Mouse (Mus musculus): ENCODE measurements around the gene Cox6b2. TPM values are rescaled to one million over a fixed set of nuclear protein-coding genes. Genes with fewer than 3 reads are reported as not detected.

Gene Cox6b2
- polyA plus RNA-seq (2015; fragmentation: Nextera tagmentation; extraction: Ambion mirVana), result 64.8 and 72.7 TPM in 2 replicates

GRCm38 (mm10) chr7:4752821-4753570 lies at the start of gene Cox6b2:
Cox6b2 (minus strand) TSS chr7:4753094.

GRCm38 (mm10) chr7:4792278-4793212 lies 39.7 kb upstream of the Cox6b2 start, which contains the start of gene Rpl28:
Rpl28 (plus strand) TSS chr7:4792874.

GRCm38 (mm10) chr7:4789436-4789935 lies 36.6 kb upstream of the Cox6b2 start, which contains the start of gene Tmem238:
Tmem238 (minus strand) TSS chr7:4789656.

GRCm38 (mm10) chr7:4782759-4783158 lies 29.9 kb upstream of the Cox6b2 start, which contains the start of the genes Il11 and Tmem190:
Il11 (minus strand) TSS chr7:4782859.
Tmem190 (plus strand) TSS chr7:4782937.

GRCm38 (mm10) chr7:4771202-4771601 lies 18.3 kb upstream of the Cox6b2 start, which contains the start of gene Fam71e2:
Fam71e2 (minus strand) TSS chr7:4771302.

GRCm38 (mm10) chr7:4739544-4740275 lies 13.2 kb downstream of the Cox6b2 start, which contains the start of gene Kmt5c:
Kmt5c (plus strand) TSS chr7:4740115.

GRCm38 (mm10) chr7:4725169-4725568 lies 27.7 kb downstream of the Cox6b2 start, which contains the start of gene Tmem150b:
Tmem150b (minus strand) TSS chr7:4725249.

Other genes with a start within 250 kb of the Cox6b2 start
- 1.9 and 3.6 TPM in 2 replicates for gene Tnnt1, start 236.7 kb downstream of the Cox6b2 start, polyA plus RNA-seq (2015; fragmentation: Nextera tagmentation; extraction: Ambion mirVana)
- 2.0 and 2.4 TPM in 2 replicates for gene Tnni3, start 228.9 kb downstream of the Cox6b2 start, polyA plus RNA-seq (2015; fragmentation: Nextera tagmentation; extraction: Ambion mirVana)
- gene Dnaaf3, start 220.6 kb downstream of the Cox6b2 start, polyA plus RNA-seq (2015; fragmentation: Nextera tagmentation; extraction: Ambion mirVana), result 1.5 and 2.1 TPM in 2 replicates
- 82.1 and 85.1 TPM in 2 replicates for gene Syt5, start 205.6 kb downstream of the Cox6b2 start, polyA plus RNA-seq (2015; fragmentation: Nextera tagmentation; extraction: Ambion mirVana)
- gene Ptprh, start 149.1 kb downstream of the Cox6b2 start, polyA plus RNA-seq (2015; fragmentation: Nextera tagmentation; extraction: Ambion mirVana), result 0.45 and 0.60 TPM in 2 replicates
- 0.75 and 1.0 TPM in 2 replicates for gene Tmem86b, start 121.7 kb downstream of the Cox6b2 start, polyA plus RNA-seq (2015; fragmentation: Nextera tagmentation; extraction: Ambion mirVana)
- 11.9 and 12.9 TPM in 2 replicates for gene Ppp6r1, start 94.1 kb downstream of the Cox6b2 start, polyA plus RNA-seq (2015; fragmentation: Nextera tagmentation; extraction: Ambion mirVana)
- gene Hspbp1, start 68.0 kb downstream of the Cox6b2 start, polyA plus RNA-seq (2015; fragmentation: Nextera tagmentation; extraction: Ambion mirVana), result 159 and 162 TPM in 2 replicates
- gene Brsk1, start 62.5 kb downstream of the Cox6b2 start, polyA plus RNA-seq (2015; fragmentation: Nextera tagmentation; extraction: Ambion mirVana), result 9.4 and 9.6 TPM in 2 replicates
- 0.13 TPM in 1 of 2 replicates, not detected in the other for gene Tmem150b, start 27.8 kb downstream of the Cox6b2 start, polyA plus RNA-seq (2015; fragmentation: Nextera tagmentation; extraction: Ambion mirVana)
- 27.9 and 32.2 TPM in 2 replicates for gene Kmt5c, start 13.0 kb downstream of the Cox6b2 start, polyA plus RNA-seq (2015; fragmentation: Nextera tagmentation; extraction: Ambion mirVana)
- not detected in 2 replicates for gene Fam71e2, start 18.2 kb upstream of the Cox6b2 start, polyA plus RNA-seq (2015; fragmentation: Nextera tagmentation; extraction: Ambion mirVana)
- gene Il11, start 29.8 kb upstream of the Cox6b2 start, polyA plus RNA-seq (2015; fragmentation: Nextera tagmentation; extraction: Ambion mirVana), result 1.3 and 1.4 TPM in 2 replicates
- not detected in 2 replicates for gene Tmem190, start 29.8 kb upstream of the Cox6b2 start, polyA plus RNA-seq (2015; fragmentation: Nextera tagmentation; extraction: Ambion mirVana)
- gene Tmem238, start 36.6 kb upstream of the Cox6b2 start, polyA plus RNA-seq (2015; fragmentation: Nextera tagmentation; extraction: Ambion mirVana), result 15.1 and 19.9 TPM in 2 replicates
- 306 and 332 TPM in 2 replicates for gene Rpl28, start 39.8 kb upstream of the Cox6b2 start, polyA plus RNA-seq (2015; fragmentation: Nextera tagmentation; extraction: Ambion mirVana)
- gene Ube2s, start 59.5 kb upstream of the Cox6b2 start, polyA plus RNA-seq (2015; fragmentation: Nextera tagmentation; extraction: Ambion mirVana), result 236 and 237 TPM in 2 replicates
- 8.2 and 11.1 TPM in 2 replicates for gene Shisa7, start 91.6 kb upstream of the Cox6b2 start, polyA plus RNA-seq (2015; fragmentation: Nextera tagmentation; extraction: Ambion mirVana)
- 3.1 and 4.0 TPM in 2 replicates for gene Isoc2b, start 117.2 kb upstream of the Cox6b2 start, polyA plus RNA-seq (2015; fragmentation: Nextera tagmentation; extraction: Ambion mirVana)
- 0.85 and 0.86 TPM in 2 replicates for gene Isoc2a, start 124.1 kb upstream of the Cox6b2 start, polyA plus RNA-seq (2015; fragmentation: Nextera tagmentation; extraction: Ambion mirVana)
- gene Gm36210, start 153.4 kb upstream of the Cox6b2 start, polyA plus RNA-seq (2015; fragmentation: Nextera tagmentation; extraction: Ambion mirVana), result 0.42 TPM in 1 of 2 replicates, not detected in the other
- 3.0 and 4.2 TPM in 2 replicates for gene Zfp628, start 162.1 kb upstream of the Cox6b2 start, polyA plus RNA-seq (2015; fragmentation: Nextera tagmentation; extraction: Ambion mirVana)
- 35.0 and 39.1 TPM in 2 replicates for gene Nat14, start 168.9 kb upstream of the Cox6b2 start, polyA plus RNA-seq (2015; fragmentation: Nextera tagmentation; extraction: Ambion mirVana)
- 0.88 and 1.3 TPM in 2 replicates for gene Ssc5d, start 172.7 kb upstream of the Cox6b2 start, polyA plus RNA-seq (2015; fragmentation: Nextera tagmentation; extraction: Ambion mirVana)
- gene Sbk2, start 211.3 kb upstream of the Cox6b2 start, polyA plus RNA-seq (2015; fragmentation: Nextera tagmentation; extraction: Ambion mirVana), result not detected in 2 replicates
- gene Sbk3, start 218.1 kb upstream of the Cox6b2 start, polyA plus RNA-seq (2015; fragmentation: Nextera tagmentation; extraction: Ambion mirVana), result 0.12 and 0.25 TPM in 2 replicates
- gene Zfp579, start 243.1 kb upstream of the Cox6b2 start, polyA plus RNA-seq (2015; fragmentation: Nextera tagmentation; extraction: Ambion mirVana), result 37.5 and 40.0 TPM in 2 replicates

All from neural tube, postnatal 0 days (tissue).